Mouse (Mus musculus) spleen, postnatal 14 days (tissue): Measurements from ENCODE around the gene Mpzl2.
"Not testable (repeated sequence)": the region's sequence is repeated elsewhere in the genome, so short reads cannot be mapped to it uniquely, and the experiment has no call there.

Experiments used
- DNase-seq, 2 experiments: peaks; one replicate each; pipeline ENCODE4 v3.0.0; 2021 to 2022; ENCODE audit warnings: low spot score in 2 of 2

Gene Mpzl2

DNA sequence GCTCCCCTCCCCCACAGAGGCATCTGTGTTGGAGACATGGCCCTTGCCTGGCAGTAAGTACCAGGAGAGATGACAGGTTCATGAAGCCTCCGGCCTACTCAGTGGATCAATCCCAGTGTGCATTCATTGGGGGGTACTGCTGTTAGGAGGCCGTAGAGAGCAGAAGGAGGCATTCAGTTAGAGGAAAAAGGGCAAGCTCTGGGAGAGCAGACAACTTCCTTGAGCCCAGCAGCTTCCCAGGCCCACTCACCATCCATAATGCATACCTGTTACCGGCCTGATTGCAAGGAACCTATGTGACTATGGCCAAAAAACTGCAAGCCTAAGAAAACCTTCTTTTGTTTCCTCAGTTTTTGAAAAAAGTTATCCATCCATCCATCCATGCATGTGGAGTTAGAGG is 5.1 kb upstream of the Mpzl2 start:
- DNase-seq = no peak

GRCm38 (mm10) chr9:45037803-45038202 is 1.8 kb upstream of the Mpzl2 start:
- DNase-seq = not testable (repeated sequence)

DNA sequence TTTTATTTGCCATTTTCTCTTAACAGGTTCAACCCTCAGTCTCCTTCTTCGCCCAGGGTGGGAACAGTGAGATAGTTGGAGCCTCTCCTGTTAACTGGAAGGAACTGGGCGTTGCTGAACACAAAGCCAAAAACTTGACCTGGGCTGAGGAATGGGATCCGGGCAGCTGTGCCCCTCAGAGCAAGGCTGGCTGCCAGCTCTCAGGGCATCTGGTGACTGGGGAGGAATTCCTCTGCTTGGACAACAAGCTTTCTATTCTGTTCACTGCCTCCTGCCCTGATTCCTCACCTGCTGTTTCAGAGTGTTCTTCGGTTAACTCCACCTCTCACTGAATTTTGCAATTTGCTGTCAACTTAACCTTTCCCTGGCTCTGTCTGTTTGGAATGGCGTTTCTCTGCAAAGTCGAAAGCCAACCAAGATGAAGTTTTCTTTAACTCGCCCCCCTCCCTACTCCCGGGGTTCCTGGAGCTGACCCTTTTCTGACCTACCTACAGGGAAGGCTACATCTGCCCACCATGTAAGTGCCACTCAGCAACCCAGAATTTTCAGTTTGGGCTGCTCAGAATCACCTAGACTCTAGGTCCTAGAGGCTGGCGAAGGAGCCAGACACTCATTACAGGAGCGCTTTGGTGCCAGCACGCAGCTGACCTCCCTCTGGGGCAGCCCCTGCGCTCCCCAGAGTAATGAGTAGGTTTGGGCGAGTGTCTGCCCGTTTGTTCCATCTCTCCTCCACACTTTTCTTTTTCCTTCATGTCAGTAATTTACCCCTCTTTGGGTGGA is 657 bp downstream of the Mpzl2 start:
- DNase-seq = no peak

DNA sequence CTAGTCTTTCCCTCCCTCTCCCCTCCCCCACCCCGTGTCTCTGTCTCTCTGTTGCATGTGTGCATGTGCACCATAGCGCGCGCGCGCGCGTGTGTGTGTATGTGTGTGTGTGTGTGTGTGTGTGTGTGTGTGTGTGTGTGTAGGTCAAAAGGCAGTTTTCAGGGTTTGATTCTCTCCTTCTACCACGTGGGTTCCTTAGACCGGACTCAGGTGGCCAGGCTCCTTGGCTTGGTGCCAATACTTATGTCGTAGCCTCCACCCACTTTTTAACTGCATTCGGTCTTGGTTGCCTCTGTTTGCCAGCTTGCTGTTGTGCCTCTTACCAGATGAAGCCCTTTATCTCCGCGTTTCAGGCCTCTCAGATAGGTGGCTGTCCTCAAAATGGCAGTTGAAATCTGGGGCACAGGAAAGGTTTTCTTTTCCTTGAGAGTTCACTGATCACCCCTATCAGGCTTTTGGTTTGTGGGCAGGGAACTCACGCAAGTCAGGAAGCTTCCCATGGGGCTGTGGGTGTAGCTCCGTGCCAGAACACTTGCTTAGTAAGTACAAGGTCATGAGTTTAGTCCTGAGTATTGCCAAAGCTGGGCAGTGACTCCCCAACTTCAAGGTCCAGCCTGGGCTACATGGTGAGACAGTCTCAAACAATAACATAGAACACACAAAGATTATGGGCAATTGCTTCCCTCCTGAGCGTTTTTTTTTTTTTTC is 1.7 kb downstream of the Mpzl2 start:
- no peak for DNase-seq

- no peak for DNase-seq
Measured at GRCm38 (mm10) chr9:45042056-45042720, 2.6 kb downstream of the Mpzl2 start.

- no peak for DNase-seq
Measured at GRCm38 (mm10) chr9:45042947-45043346, 3.3 kb downstream of the Mpzl2 start.

DNA sequence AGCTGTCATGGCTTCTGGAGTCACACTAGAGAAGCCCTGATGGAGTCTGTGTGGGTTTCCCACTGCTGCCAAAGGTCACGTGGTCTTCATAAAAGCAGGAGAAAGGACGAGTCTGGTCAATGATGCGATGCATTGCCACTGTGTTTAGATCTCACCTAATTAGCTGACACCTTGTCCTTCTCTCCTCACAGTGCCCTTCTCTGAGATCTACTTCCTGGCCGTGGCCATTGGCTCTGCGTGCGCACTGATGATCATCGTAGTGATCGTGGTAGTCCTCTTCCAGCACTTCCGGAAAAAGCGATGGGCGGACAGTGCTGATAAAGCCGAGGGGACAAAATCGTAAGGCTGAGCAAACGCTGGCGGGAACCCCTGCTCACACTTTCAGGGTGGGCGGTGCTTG is 7.4 kb downstream of the Mpzl2 start:
- no peak for DNase-seq

DNA sequence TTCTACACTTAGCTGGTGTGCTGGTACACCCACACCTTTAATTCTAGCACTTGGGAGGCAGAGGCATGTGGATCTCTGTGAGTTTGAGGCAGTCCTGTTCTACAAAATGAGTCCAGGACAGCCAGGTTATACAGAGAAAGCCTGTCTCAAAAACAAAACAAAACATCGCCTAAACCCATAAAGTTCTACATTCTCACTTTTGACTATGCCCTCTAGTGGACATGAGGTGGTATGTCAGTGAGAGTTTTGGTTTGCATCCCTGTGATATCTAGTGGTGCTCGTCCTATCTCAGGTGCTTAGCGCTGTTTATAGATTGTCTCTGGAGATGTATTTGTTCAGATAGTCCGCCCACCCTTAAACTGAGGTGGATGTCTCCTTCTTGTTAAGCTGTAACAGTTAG is 8.9 kb downstream of the Mpzl2 start:
- no peak for DNase-seq

- no peak for DNase-seq
Measured at GRCm38 (mm10) chr9:45049731-45050130, 10.1 kb downstream of the Mpzl2 start.

- DNase-seq = no peak
Measured at GRCm38 (mm10) chr9:45050301-45050700, 10.7 kb downstream of the Mpzl2 start.

DNA sequence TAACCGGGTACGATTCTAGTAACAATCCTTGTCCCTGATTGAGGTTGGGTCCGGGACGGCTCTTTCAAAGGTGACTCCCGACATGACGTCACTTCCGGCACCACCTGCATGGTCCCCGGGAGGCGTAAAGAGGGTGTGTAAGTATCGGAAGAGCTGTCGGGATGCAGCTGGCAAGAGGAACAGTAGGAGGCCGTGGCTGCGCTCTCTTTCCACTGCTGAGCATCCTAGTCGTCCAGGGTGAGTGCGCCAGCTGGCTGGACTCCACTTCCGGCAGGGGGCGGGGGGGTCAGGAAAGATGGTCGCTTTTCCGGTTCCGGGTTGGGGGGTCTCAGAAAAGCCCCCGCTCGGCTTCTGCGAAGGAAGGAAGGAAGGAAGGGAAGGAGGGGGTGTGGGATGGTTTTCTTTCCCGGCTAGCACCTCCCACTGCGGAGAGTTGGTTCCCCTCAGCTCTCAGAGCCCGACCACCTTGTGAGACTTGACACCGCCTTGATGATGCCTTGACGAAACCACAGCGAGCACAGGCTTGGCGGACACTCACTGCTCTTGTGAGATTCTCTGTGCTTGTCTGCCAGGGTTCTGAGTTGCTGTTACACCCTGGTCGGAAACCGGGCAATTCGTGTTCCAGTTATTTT is 15.6 kb downstream of the Mpzl2 start, which contains the start of gene Mpzl3:
Gene Mpzl3 (plus strand): TSS at position 105 of the 632 bp plus-strand sequence.
- peak; percentile 31 to 67 for DNase-seq

DNA sequence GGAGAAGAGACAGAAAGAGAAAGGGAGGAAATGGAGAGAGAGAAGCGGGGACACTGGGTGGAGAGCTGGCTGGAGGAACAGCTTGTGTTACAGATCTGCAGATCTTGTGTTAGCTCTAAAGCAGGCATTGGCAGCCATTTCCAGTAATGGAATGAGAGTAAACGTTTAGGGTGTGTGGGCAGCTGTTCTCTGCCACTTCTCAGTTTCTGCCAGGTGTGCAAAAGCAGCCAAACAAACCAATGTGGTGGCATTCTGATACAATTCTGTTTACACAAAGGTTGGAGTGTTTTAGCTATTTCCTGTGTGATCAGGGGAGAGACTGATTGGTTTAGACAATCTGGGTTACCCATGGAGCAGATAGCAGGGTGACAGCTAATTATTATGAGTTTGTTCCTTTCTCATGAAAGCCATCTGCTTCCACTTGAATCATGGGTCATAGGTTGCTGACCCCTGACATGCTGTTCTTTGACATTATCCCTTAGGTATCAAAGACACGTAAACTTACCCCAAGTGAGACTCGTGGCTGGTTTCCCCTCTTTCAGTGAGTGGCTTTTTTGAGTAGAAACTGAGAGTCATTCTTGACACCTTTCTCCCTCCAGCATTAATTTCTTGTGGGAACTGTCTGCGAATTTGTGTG is 18.8 kb downstream of the Mpzl2 start:
- DNase-seq = no peak

DNA sequence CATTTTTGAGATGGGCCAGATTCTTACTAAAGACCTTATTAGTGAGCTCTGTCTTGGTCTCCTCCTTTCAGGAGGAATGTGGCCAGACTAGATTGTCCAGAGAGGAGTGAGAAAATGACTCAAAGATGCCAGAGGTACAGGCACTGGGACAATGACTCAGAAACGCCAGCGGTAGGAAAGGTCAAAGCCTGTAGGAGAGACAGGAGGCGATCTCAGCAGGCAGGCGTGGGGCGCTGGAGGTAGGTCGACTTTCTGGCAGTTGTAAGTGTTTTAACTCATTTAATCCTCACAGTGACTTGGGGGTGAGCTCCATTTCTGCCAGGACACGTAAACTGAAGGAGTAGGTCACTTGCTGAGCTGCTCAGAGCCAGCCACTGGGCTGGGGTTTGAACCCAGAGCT is 20.6 kb downstream of the Mpzl2 start:
- DNase-seq = no peak

- no peak for DNase-seq
Measured at GRCm38 (mm10) chr9:45062677-45063076, 23.1 kb downstream of the Mpzl2 start.

DNA sequence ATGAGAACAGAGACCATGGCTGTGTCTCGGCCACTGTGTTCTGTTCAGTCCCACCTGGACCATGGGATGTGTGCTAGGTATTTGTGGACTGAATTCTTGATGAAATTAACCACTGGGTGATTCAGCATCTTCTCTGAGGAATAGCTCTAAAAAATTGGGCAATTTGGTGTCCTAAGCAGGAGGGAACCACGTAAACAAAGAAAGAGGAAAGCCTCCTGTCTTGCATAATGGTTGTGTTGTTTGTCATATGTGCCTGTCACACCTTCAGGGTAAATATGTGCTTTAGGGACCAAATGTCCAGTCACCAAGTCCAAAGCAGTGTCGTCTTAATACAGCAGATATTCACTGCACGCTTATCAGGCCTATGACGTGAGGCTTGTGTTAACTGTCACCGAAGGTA is 24.8 kb downstream of the Mpzl2 start:
- no peak for DNase-seq

- DNase-seq = no peak
Measured at GRCm38 (mm10) chr9:45066735-45067134, 27.1 kb downstream of the Mpzl2 start.

DNA sequence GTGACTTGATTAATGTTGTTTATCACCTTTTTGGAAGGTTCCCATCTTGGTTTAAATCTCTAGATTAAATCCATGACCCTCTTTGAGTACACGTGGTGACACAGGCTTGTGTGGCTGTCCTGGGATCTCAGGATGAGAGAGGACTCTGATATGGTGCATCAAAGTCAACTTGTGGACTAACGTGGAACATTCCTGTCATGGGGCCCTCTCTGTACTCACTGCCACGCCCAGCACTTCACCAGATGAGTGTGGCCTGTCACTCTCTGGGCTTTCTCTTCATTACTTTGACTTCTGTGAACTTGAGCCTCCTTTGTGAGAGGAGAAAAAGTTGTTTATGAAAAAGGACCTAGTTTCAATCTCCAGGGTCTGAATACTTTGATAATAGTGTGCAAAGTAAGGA is 32.2 kb downstream of the Mpzl2 start:
- DNase-seq = no peak

- DNase-seq = no peak
Measured at GRCm38 (mm10) chr9:45077859-45078258, 38.3 kb downstream of the Mpzl2 start.

DNA sequence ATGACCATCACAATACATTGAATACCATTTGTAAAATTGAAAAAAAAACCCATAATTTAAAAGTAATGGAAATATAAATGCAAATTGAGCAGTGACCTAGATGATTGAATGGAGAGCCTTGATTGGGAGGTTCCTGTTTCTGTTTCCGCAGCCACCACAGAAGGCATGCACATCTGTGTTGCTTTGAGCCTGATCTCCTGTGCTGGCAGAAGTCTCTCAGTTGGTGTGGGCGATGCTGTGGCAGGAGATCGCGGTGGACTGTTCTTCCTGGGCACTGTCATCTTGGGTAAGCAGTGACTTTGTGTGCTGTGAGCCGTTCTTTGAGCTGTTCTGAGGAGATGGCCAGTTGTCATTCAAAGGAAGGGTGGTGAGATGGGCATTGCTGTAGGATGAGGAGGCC is 39.4 kb downstream of the Mpzl2 start, which contains the start of gene Jaml:
Gene Jaml (plus strand): TSS at position 173 of the 400 bp plus-strand sequence.
- DNase-seq = peak; percentile 17 to 25

DNA sequence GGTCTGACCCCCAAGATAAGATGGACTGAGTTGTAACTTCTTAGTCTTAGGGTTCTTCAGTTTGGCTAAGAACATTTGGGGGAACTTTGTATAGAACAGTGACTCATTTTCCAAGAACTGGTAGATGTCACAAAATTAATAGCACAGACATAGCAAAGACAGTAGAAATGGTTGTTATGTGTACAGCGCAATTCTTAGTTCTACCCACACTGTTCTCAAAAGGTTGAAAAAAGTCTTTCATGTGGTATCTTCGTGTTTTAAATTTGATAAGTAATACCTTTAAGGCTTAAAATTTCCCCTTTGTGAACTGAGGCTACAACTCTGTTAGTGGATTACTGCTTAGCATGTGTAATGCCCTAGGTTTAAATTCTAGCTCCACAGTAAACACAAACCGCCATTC is 43.5 kb downstream of the Mpzl2 start:
- no peak for DNase-seq

DNA sequence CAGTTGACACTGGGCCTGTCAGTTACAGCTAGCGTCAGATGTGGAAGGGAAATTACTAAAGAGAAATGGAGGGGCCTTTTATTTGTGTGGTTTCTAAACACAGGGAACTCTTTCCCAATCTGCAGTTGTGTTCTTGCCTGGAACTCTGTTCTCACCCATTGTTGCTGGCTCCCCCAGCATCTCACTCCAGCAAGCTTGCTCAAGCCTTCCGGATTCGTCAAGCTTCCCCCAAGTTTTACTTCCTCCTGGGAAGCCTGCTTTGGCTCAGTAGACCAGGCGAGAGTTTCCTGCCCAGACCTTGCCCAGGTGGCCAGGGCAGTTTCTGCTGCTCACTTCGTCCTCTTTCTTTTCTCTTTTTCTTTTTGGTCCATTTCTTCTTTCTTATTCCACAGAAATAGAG is 45.0 kb downstream of the Mpzl2 start:
- DNase-seq = no peak
